Mouse (Mus musculus) ZHBTc4 (cell line): ENCODE data around the gene Gtf3c6.

Experiments
- DNase-seq: peaks from one replicate; pipeline ENCODE4 v3.0.0-alpha.2; 2011; ENCODE audit warnings: low read depth, low spot score

Gtf3c6 gene

GRCm38 (mm10) chr10:40258976-40259375 is 1.1 kb upstream of the Gtf3c6 start:
- DNase-seq, result peak; percentile 74

- peak; percentile 98 for DNase-seq
These were observed 576 bp upstream of the Gtf3c6 start for GRCm38 (mm10) chr10:40258401-40258966.

GRCm38 (mm10) chr10:40256716-40257115 is 1.2 kb downstream of the Gtf3c6 start:
- DNase-seq, result peak; percentile 89

GRCm38 (mm10) chr10:40250969-40251368 is 6.9 kb downstream of the Gtf3c6 start:
- no peak for DNase-seq

GRCm38 (mm10) chr10:40249625-40250024 is 8.3 kb downstream of the Gtf3c6 start:
- DNase-seq, result no peak

- DNase-seq, result no peak
These were observed 10.7 kb downstream of the Gtf3c6 start for GRCm38 (mm10) chr10:40247166-40247716.

GRCm38 (mm10) chr10:40246374-40247165 is 11.3 kb downstream of the Gtf3c6 start, which contains the start of gene Rpf2:
TSS of gene Rpf2 (minus strand) at chr10:40247036.
- DNase-seq, result peak; percentile 95

GRCm38 (mm10) chr10:40237826-40238225 is 20.1 kb downstream of the Gtf3c6 start:
- no peak for DNase-seq

GRCm38 (mm10) chr10:40233241-40233640 is 24.7 kb downstream of the Gtf3c6 start:
- no peak for DNase-seq

GRCm38 (mm10) chr10:40232442-40232841 is 25.5 kb downstream of the Gtf3c6 start:
- DNase-seq, result no peak

- no peak for DNase-seq
These were observed 28.2 kb downstream of the Gtf3c6 start for GRCm38 (mm10) chr10:40229725-40230124.

GRCm38 (mm10) chr10:40227660-40228303 is 30.1 kb downstream of the Gtf3c6 start:
- DNase-seq, result no peak

- DNase-seq, result no peak
These were observed 39.0 kb downstream of the Gtf3c6 start for GRCm38 (mm10) chr10:40218874-40219273.

GRCm38 (mm10) chr10:40212443-40213169 is 45.3 kb downstream of the Gtf3c6 start:
- DNase-seq, result peak; percentile 96
